Mouse (Mus musculus): ENCODE measurements around the gene Ankrd44. TPM values are rescaled to one million over a fixed set of nuclear protein-coding genes. Genes with fewer than 3 reads are reported as not detected.
A peak's percentile ranks its signal among the peaks of the same experiment; 100 is the strongest.
"Not testable (repeated sequence)": the region's sequence is repeated elsewhere in the genome, so short reads cannot be mapped to it uniquely, and the experiment has no call there.

Ankrd44 gene
- 8.7 and 11.4 TPM in 2 replicates for polyA plus RNA-seq (2015; fragmentation: Nextera tagmentation; extraction: Ambion mirVana)

- Histone ChIP-seq H3K4me1 (ENCODE audit: control insufficient read depth, insufficient read depth, low read length) (peaks cover 35% of the 10 kb centered on the region), H3K27me3 (ENCODE audit: control insufficient read depth, insufficient read depth, low read length) (no peaks in the 10 kb centered on the region), H3K9me3 (replicated peaks; ENCODE audit: control insufficient read depth, low read length) (no peaks in the 10 kb centered on the region), H3K4me2 (ENCODE audit: low read depth, low read length) (peak within 1 kb of the TSS; percentile 99), H3K4me3 (ENCODE audit: low read length) (peak within 1 kb of the TSS; percentile 93), H3K36me3 (ENCODE audit: control insufficient read depth, insufficient read depth) (no peaks in the 10 kb centered on the region), H3K27ac (ENCODE audit: low read length) (peak within 1 kb of the TSS; percentile 86), H3K9ac (ENCODE audit: low read length) (peak within 1 kb of the TSS; percentile 93)
- peak; percentile 91 for ATAC-seq (replicated peaks; ENCODE audit: extremely low read depth, insufficient read depth, low FRiP score)
- WGBS = under 1% methylated on average over 85 of the region's 94 CpGs
These were observed at the start of gene Ankrd44 for GRCm38 (mm10) chr1:54925971-54926771. Gene Ankrd44 (minus strand): TSS chr1:54926387.

- H3K27ac ChIP-seq (ENCODE audit: low read length) = no peak overlapping the region
- no peak for ATAC-seq (replicated peaks; ENCODE audit: extremely low read depth, insufficient read depth, low FRiP score)
- no peaks in the 10 kb centered on the region for H3K27me3 ChIP-seq (ENCODE audit: control insufficient read depth, insufficient read depth, low read length)
- no peak overlapping the region for H3K9ac ChIP-seq (ENCODE audit: low read length)
- no peaks in the 10 kb centered on the region for H3K36me3 ChIP-seq (ENCODE audit: control insufficient read depth, insufficient read depth)
- 0 out of 2 replicates have a peak, but pooled peaks cover 4% of the 10 kb centered on the region for H3K9me3 ChIP-seq (replicated peaks; ENCODE audit: control insufficient read depth, low read length)
- H3K4me3 ChIP-seq (ENCODE audit: low read length) = no peak overlapping the region
- WGBS = 86% methylated on average over 5 of the region's 5 CpGs
- no peaks in the 10 kb centered on the region for H3K4me1 ChIP-seq (ENCODE audit: control insufficient read depth, insufficient read depth, low read length)
- no peak overlapping the region for H3K4me2 ChIP-seq (ENCODE audit: low read depth, low read length)
These were observed 45.7 kb upstream of the Ankrd44 start for GRCm38 (mm10) chr1:54971687-54972404.

GRCm38 (mm10) chr1:54966858-54967257 lies 40.7 kb upstream of the Ankrd44 start:
- H3K4me1 ChIP-seq (ENCODE audit: control insufficient read depth, insufficient read depth, low read length) = no peaks in the 10 kb centered on the region
- H3K27me3 ChIP-seq (ENCODE audit: control insufficient read depth, insufficient read depth, low read length) = no peaks in the 10 kb centered on the region
- WGBS = 89% methylated on average over 3 of the region's 3 CpGs
- H3K9ac ChIP-seq (ENCODE audit: low read length) = no peak overlapping the region
- H3K9me3 ChIP-seq (replicated peaks; ENCODE audit: control insufficient read depth, low read length) = 0 out of 2 replicates have a peak, but pooled peaks cover 4% of the 10 kb centered on the region
- no peak overlapping the region for H3K4me3 ChIP-seq (ENCODE audit: low read length)
- H3K36me3 ChIP-seq (ENCODE audit: control insufficient read depth, insufficient read depth) = no peaks in the 10 kb centered on the region
- no peak for ATAC-seq (replicated peaks; ENCODE audit: extremely low read depth, insufficient read depth, low FRiP score)
- no peak overlapping the region for H3K4me2 ChIP-seq (ENCODE audit: low read depth, low read length)
- no peak overlapping the region for H3K27ac ChIP-seq (ENCODE audit: low read length)

GRCm38 (mm10) chr1:54965159-54965995 lies 39.2 kb upstream of the Ankrd44 start:
- WGBS = 60% methylated on average over 11 of the region's 11 CpGs
- no peak overlapping the region for H3K4me3 ChIP-seq (ENCODE audit: low read length)
- H3K9ac ChIP-seq (ENCODE audit: low read length) = no peak overlapping the region
- 0 out of 2 replicates have a peak, but pooled peaks cover 4% of the 10 kb centered on the region for H3K9me3 ChIP-seq (replicated peaks; ENCODE audit: control insufficient read depth, low read length)
- H3K36me3 ChIP-seq (ENCODE audit: control insufficient read depth, insufficient read depth) = no peaks in the 10 kb centered on the region
- H3K27ac ChIP-seq (ENCODE audit: low read length) = no peak overlapping the region
- H3K27me3 ChIP-seq (ENCODE audit: control insufficient read depth, insufficient read depth, low read length) = no peaks in the 10 kb centered on the region
- no peak for ATAC-seq (replicated peaks; ENCODE audit: extremely low read depth, insufficient read depth, low FRiP score)
- no peak overlapping the region for H3K4me2 ChIP-seq (ENCODE audit: low read depth, low read length)
- H3K4me1 ChIP-seq (ENCODE audit: control insufficient read depth, insufficient read depth, low read length) = no peaks in the 10 kb centered on the region

- Histone ChIP-seq H3K27me3 (ENCODE audit: control insufficient read depth, insufficient read depth, low read length) (no peaks in the 10 kb centered on the region), H3K9ac (ENCODE audit: low read length) (no peak overlapping the region), H3K36me3 (ENCODE audit: control insufficient read depth, insufficient read depth) (no peaks in the 10 kb centered on the region), H3K4me1 (ENCODE audit: control insufficient read depth, insufficient read depth, low read length) (no peaks in the 10 kb centered on the region), H3K9me3 (replicated peaks; ENCODE audit: control insufficient read depth, low read length) (no peaks in the 10 kb centered on the region), H3K4me2 (ENCODE audit: low read depth, low read length) (no peak overlapping the region), H3K27ac (ENCODE audit: low read length) (no peak overlapping the region), H3K4me3 (ENCODE audit: low read length) (no peak overlapping the region)
- ATAC-seq (replicated peaks; ENCODE audit: extremely low read depth, insufficient read depth, low FRiP score) = no peak
- 77% methylated on average over 9 of the region's 9 CpGs for WGBS
These were observed 35.5 kb upstream of the Ankrd44 start for GRCm38 (mm10) chr1:54961724-54962123.

GRCm38 (mm10) chr1:54960613-54961165 lies 34.5 kb upstream of the Ankrd44 start:
- Histone ChIP-seq H3K9ac (ENCODE audit: low read length) (no peak overlapping the region), H3K36me3 (ENCODE audit: control insufficient read depth, insufficient read depth) (no peaks in the 10 kb centered on the region), H3K4me3 (ENCODE audit: low read length) (no peak overlapping the region), H3K4me1 (ENCODE audit: control insufficient read depth, insufficient read depth, low read length) (no peaks in the 10 kb centered on the region), H3K9me3 (replicated peaks; ENCODE audit: control insufficient read depth, low read length) (no peaks in the 10 kb centered on the region), H3K27ac (ENCODE audit: low read length) (no peak overlapping the region), H3K27me3 (ENCODE audit: control insufficient read depth, insufficient read depth, low read length) (no peaks in the 10 kb centered on the region), H3K4me2 (ENCODE audit: low read depth, low read length) (no peak overlapping the region)
- WGBS = 66% methylated on average over 9 of the region's 9 CpGs
- ATAC-seq (replicated peaks; ENCODE audit: extremely low read depth, insufficient read depth, low FRiP score) = no peak

- Histone ChIP-seq H3K27me3 (ENCODE audit: control insufficient read depth, insufficient read depth, low read length) (no peaks in the 10 kb centered on the region), H3K4me3 (ENCODE audit: low read length) (no peak overlapping the region)
- 69% methylated on average over 3 of the region's 3 CpGs for WGBS
These were observed 32.3 kb upstream of the Ankrd44 start for GRCm38 (mm10) chr1:54958525-54958924.

GRCm38 (mm10) chr1:54956995-54957394 lies 30.8 kb upstream of the Ankrd44 start:
- H3K27ac ChIP-seq (ENCODE audit: low read length); H3K4me3 ChIP-seq (ENCODE audit: low read length); H3K4me2 ChIP-seq (ENCODE audit: low read depth, low read length); H3K9me3 ChIP-seq (replicated peaks; ENCODE audit: control insufficient read depth, low read length); H3K4me1 ChIP-seq (ENCODE audit: control insufficient read depth, insufficient read depth, low read length); H3K27me3 ChIP-seq (ENCODE audit: control insufficient read depth, insufficient read depth, low read length); H3K9ac ChIP-seq (ENCODE audit: low read length); ATAC-seq (replicated peaks; ENCODE audit: extremely low read depth, insufficient read depth, low FRiP score); H3K36me3 ChIP-seq (ENCODE audit: control insufficient read depth, insufficient read depth): not testable (repeated sequence)
- WGBS = 85% methylated on average over 11 of the region's 14 CpGs

More at GRCm38 (mm10) chr1:54958525-54958924, 32.3 kb upstream of the Ankrd44 start:
- Histone ChIP-seq H3K4me1 (ENCODE audit: control insufficient read depth, insufficient read depth, low read length) (no peaks in the 10 kb centered on the region), H3K9me3 (replicated peaks; ENCODE audit: control insufficient read depth, low read length) (no peaks in the 10 kb centered on the region), H3K36me3 (ENCODE audit: control insufficient read depth, insufficient read depth) (no peaks in the 10 kb centered on the region), H3K27ac (ENCODE audit: low read length) (no peak overlapping the region), H3K4me2 (ENCODE audit: low read depth, low read length) (no peak overlapping the region), H3K9ac (ENCODE audit: low read length) (no peak overlapping the region)
- no peak for ATAC-seq (replicated peaks; ENCODE audit: extremely low read depth, insufficient read depth, low FRiP score)

All from heart, embryonic 16.5 days (tissue).